Mouse (Mus musculus) ES-E14 (cell line): ENCODE measurements around the gene Phldb2.

Experiments
- CHD2 ChIP-seq: IDR thresholded peaks from 2 replicates; pipeline ENCODE4 v1.6.1; 2014; ENCODE audit warnings: mild to moderate bottlenecking, low read depth, low read length, inconsistent platforms
- HCFC1 ChIP-seq: IDR thresholded peaks from 2 replicates; pipeline ENCODE4 v1.6.1; 2012; ENCODE audit warnings: low read length, inconsistent platforms, borderline replicate concordance; ENCODE audit not compliant: insufficient read depth
- MAFK ChIP-seq: IDR thresholded peaks from 2 replicates; pipeline ENCODE4 v1.6.1; 2014; ENCODE audit warnings: mild to moderate bottlenecking, low read depth, low read length, inconsistent platforms; ENCODE audit not compliant: insufficient read depth
- ZC3H11A ChIP-seq: IDR thresholded peaks from 2 replicates; pipeline ENCODE4 v1.6.1; 2012; ENCODE audit warnings: low read depth, mild to moderate bottlenecking, inconsistent platforms, low read length, borderline replicate concordance
- ZNF384 ChIP-seq: IDR thresholded peaks from 2 replicates; pipeline ENCODE4 v1.6.1; 2012; ENCODE audit warnings: low read depth, low read length, inconsistent platforms

DNA sequence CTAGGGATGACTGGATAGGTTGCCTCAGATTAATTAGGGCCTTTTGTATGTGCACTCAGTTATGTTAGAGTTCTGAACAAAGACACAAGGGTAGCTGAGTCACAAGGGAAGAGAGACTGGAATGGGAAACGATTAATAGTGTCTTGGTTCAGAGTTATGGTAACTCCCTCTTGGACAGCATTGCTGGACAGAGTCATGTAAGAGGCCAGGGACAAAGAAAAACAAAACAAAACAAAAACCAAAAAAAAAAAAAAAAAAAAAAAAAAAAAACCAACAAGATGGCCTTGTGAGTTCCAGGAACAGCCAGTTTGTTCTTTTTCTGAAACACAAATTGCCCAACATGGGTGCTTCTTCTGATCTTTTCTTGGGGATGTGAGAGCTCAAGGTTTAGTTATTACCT, 32.8 kb upstream of the Phldb2 start:
- no peak for TF ChIP-seq CHD2
- TF ChIP-seq ZNF384, result no peak
- TF ChIP-seq MAFK, result no peak
- TF ChIP-seq HCFC1, result no peak
- no peak for TF ChIP-seq ZC3H11A
